Mouse (Mus musculus) cortical plate, adult 2 months (tissue): Measurements from ENCODE around the gene Oasl1.

ENCODE experiments used
- CTCF ChIP-seq: fragments of 200-500 bp; IDR thresholded peaks from 2 replicates; pipeline ENCODE4 v1.5.1; 2011; ENCODE audit warnings: mild to moderate bottlenecking, control low read depth, low read length; ENCODE audit not compliant: insufficient read depth; ENCODE audit errors: extremely low read depth
- POLR2A ChIP-seq: fragments of 200-500 bp; IDR thresholded peaks from 2 replicates; pipeline ENCODE4 v1.6.1; 2011; ENCODE audit warnings: mild to moderate bottlenecking, low read length, control low read depth; ENCODE audit not compliant: insufficient read depth; ENCODE audit errors: extremely low read depth

- no peak for TF ChIP-seq CTCF
- no peak for TF ChIP-seq POLR2A
Measured at GRCm38 (mm10) chr5:114970824-114971227, 47.8 kb downstream of the Oasl1 start, which contains the start of gene Hnf1a.
